Mouse (Mus musculus) ES-E14 (cell line): Measurements from ENCODE around the gene Gm45337.

Experiments used
- CHD2 ChIP-seq: IDR thresholded peaks from 2 replicates; pipeline ENCODE4 v1.6.1; 2014; ENCODE audit warnings: mild to moderate bottlenecking, low read depth, low read length, inconsistent platforms
- HCFC1 ChIP-seq: IDR thresholded peaks from 2 replicates; pipeline ENCODE4 v1.6.1; 2012; ENCODE audit warnings: low read length, inconsistent platforms, borderline replicate concordance; ENCODE audit not compliant: insufficient read depth
- ZNF384 ChIP-seq: IDR thresholded peaks from 2 replicates; pipeline ENCODE4 v1.6.1; 2012; ENCODE audit warnings: low read depth, low read length, inconsistent platforms

- TF ChIP-seq CHD2 (no peak), ZNF384 (no peak), HCFC1 (no peak)
These were observed 49.9 kb downstream of the Gm45337 start for GRCm38 (mm10) chr7:142094301-142095143.
